15 mouse cellular contexts compared by ENCODE assay signal in genomic region chr2:49909838-49910407, GRCm38 (mm10).
"Had no signal": no experiment of that assay in that cellular context is flagged by ENCODE, and none has a peak within 500 bp of the region (broad histone marks: within the 10 kb centered on the region; RNA-seq: fewer than 3 reads in every experiment).

No protein-coding gene starts in this region.

- H3K27ac ChIP-seq: kidney, embryonic 15.5 days; liver, embryonic 13.5 days; lung, embryonic 15.5 days; macrophage; midbrain, embryonic 12.5 days had no signal

- H3K36me3 ChIP-seq: kidney, embryonic 15.5 days; liver, embryonic 13.5 days; lung, embryonic 15.5 days; midbrain, embryonic 12.5 days had no signal

- H3K9ac ChIP-seq: kidney, embryonic 15.5 days; liver, embryonic 13.5 days; liver, postnatal 0 days; lung, embryonic 15.5 days; midbrain, embryonic 12.5 days had no signal

- H3K4me2 ChIP-seq: kidney, embryonic 15.5 days; liver, embryonic 13.5 days; lung, embryonic 15.5 days; midbrain, embryonic 12.5 days had no signal

- H3K4me1 ChIP-seq: kidney, embryonic 15.5 days; liver, embryonic 13.5 days; lung, embryonic 15.5 days; megakaryocyte, embryonic 14.5 days had no signal

- H3K27me3 ChIP-seq: kidney, embryonic 15.5 days; liver, embryonic 13.5 days; lung, embryonic 15.5 days; midbrain, embryonic 12.5 days had no signal

- H3K9me3 ChIP-seq: kidney, embryonic 15.5 days; liver, embryonic 13.5 days; lung, embryonic 15.5 days; megakaryocyte, embryonic 14.5 days; midbrain, embryonic 12.5 days had no signal

- H3K4me3 ChIP-seq: kidney, embryonic 15.5 days; liver, embryonic 13.5 days; lung, embryonic 15.5 days; megakaryocyte, embryonic 14.5 days; midbrain, embryonic 12.5 days had no signal

- DNase-seq: kidney, adult 2 months; kidney, postnatal 14 days; liver; liver, embryonic 13.5 days; liver, postnatal 0 days; lung, postnatal 14 days; right cerebral cortex, adult 18-20 months; right cerebral cortex, postnatal 25 days; thymus, postnatal 4 days had no signal

- ATAC-seq: liver, postnatal 0 days; midbrain, embryonic 16.5 days had no signal
